Mouse (Mus musculus) heart, adult 18-20 months (tissue): ENCODE data around the gene Car11. TPM values are rescaled to one million over a fixed set of nuclear protein-coding genes. Genes with fewer than 3 reads are reported as not detected.
A peak's percentile ranks its signal among the peaks of the same experiment; 100 is the strongest.

Experiments used
- DNase-seq, 2 experiments: peaks; one replicate each; pipeline ENCODE4 v3.0.0; 2021 to 2022; ENCODE audit warnings: mixed read lengths in 1 of 2
- total RNA-seq, 2 experiments: library from RNA; stranded (reverse); gene quantifications; 2 replicates each; pipeline ENCODE4 v1.2.3; 2021

The Car11 gene
- total RNA-seq, 2 experiments from 2014 or later: 3.4 to 5.9 TPM

GRCm38 (mm10) chr7:45710477-45711191 is 11.0 kb downstream of the Car11 start:
- no peak for DNase-seq

GRCm38 (mm10) chr7:45711316-45712021 is 11.8 kb downstream of the Car11 start:
- no peak for DNase-seq

- DNase-seq: peak; percentile 52 to 59
Observed at GRCm38 (mm10) chr7:45712022-45712757, 12.5 kb downstream of the Car11 start.

- DNase-seq: peak in 1 of 2 experiments; percentile 8
Observed at GRCm38 (mm10) chr7:45713396-45713795, 13.8 kb downstream of the Car11 start.

- DNase-seq: peak in 1 of 2 experiments; percentile 20
Observed at GRCm38 (mm10) chr7:45713881-45714520, 14.4 kb downstream of the Car11 start.

GRCm38 (mm10) chr7:45714630-45715089 is 15.0 kb downstream of the Car11 start:
- no peak for DNase-seq

- DNase-seq: peak; percentile 96 to 99
Observed at GRCm38 (mm10) chr7:45715090-45715708, 15.6 kb downstream of the Car11 start, which contains the start of gene Rpl18. Gene Rpl18 (plus strand): TSS chr7:45715457.

GRCm38 (mm10) chr7:45715741-45716459 is 16.3 kb downstream of the Car11 start:
- DNase-seq: peak; percentile 34 to 58

GRCm38 (mm10) chr7:45716460-45716857 is 16.8 kb downstream of the Car11 start:
- DNase-seq: peak in 1 of 2 experiments; percentile 17

GRCm38 (mm10) chr7:45716952-45717917 is 17.6 kb downstream of the Car11 start:
- peak in 1 of 2 experiments; percentile 28 for DNase-seq

- peak; percentile 98 to 99 for DNase-seq
Observed at GRCm38 (mm10) chr7:45717918-45718297, 18.3 kb downstream of the Car11 start, which contains the start of gene Sphk2. Gene Sphk2 (minus strand): TSS chr7:45718002.

- no peak for DNase-seq
Observed at GRCm38 (mm10) chr7:45718331-45718730, 18.7 kb downstream of the Car11 start.

GRCm38 (mm10) chr7:45719180-45719579 is 19.5 kb downstream of the Car11 start:
- no peak for DNase-seq

GRCm38 (mm10) chr7:45719738-45720412 is 20.2 kb downstream of the Car11 start:
- DNase-seq: no peak

- peak in 1 of 2 experiments; percentile 7 for DNase-seq
Observed at GRCm38 (mm10) chr7:45720413-45721233, 21.0 kb downstream of the Car11 start, which contains the start of gene Fam83e. Gene Fam83e (plus strand): TSS chr7:45721212.

- peak in 1 of 2 experiments; percentile 4 for DNase-seq
Observed at GRCm38 (mm10) chr7:45721234-45721571, 21.6 kb downstream of the Car11 start.

GRCm38 (mm10) chr7:45721642-45722347 is 22.2 kb downstream of the Car11 start:
- peak; percentile 33 to 52 for DNase-seq
